Mouse (Mus musculus) frontal cortex, adult (tissue): ENCODE results near the gene Pdia4.
"Not testable (repeated sequence)": the region's sequence is repeated elsewhere in the genome, so short reads cannot be mapped to it uniquely, and the experiment has no call there.

ENCODE experiments used
- ATAC-seq: cut with Nextera tagmentation; 2 replicates; pipeline ENCODE4 v1.9.2; 2017; ENCODE audit warnings: mild to moderate bottlenecking, moderate library complexity, mixed read lengths; ENCODE audit not compliant: low TSS enrichment

Gene Pdia4

GRCm38 (mm10) chr6:47811324-47811723, 1.9 kb downstream of the Pdia4 start:
- ATAC-seq: no peak

GRCm38 (mm10) chr6:47810181-47810580, 3.0 kb downstream of the Pdia4 start:
- ATAC-seq: no peak

- no peak for ATAC-seq
Observed at GRCm38 (mm10) chr6:47809053-47809452, 4.2 kb downstream of the Pdia4 start.

GRCm38 (mm10) chr6:47808545-47808944, 4.7 kb downstream of the Pdia4 start:
- ATAC-seq: peak; percentile 17; the same call in 1 of the 2 replicates

GRCm38 (mm10) chr6:47807419-47807818, 5.8 kb downstream of the Pdia4 start:
- peak; percentile 71 for ATAC-seq

- ATAC-seq: peak; percentile 24; the same call in 1 of the 2 replicates
Observed at GRCm38 (mm10) chr6:47805520-47805919, 7.7 kb downstream of the Pdia4 start.

- ATAC-seq: peak; percentile 35; the same call in 1 of the 2 replicates
Observed at GRCm38 (mm10) chr6:47799079-47799478, 14.2 kb downstream of the Pdia4 start.

- peak; percentile 78 for ATAC-seq
Observed at GRCm38 (mm10) chr6:47794106-47794830, 19.0 kb downstream of the Pdia4 start.

GRCm38 (mm10) chr6:47793284-47793683, 19.9 kb downstream of the Pdia4 start:
- ATAC-seq: no peak

- no peak for ATAC-seq
Observed at GRCm38 (mm10) chr6:47792533-47792932, 20.7 kb downstream of the Pdia4 start.

- no peak for ATAC-seq
Observed at GRCm38 (mm10) chr6:47790745-47791144, 22.5 kb downstream of the Pdia4 start.

GRCm38 (mm10) chr6:47788821-47789220, 24.4 kb downstream of the Pdia4 start:
- no peak for ATAC-seq

- peak; percentile 95 for ATAC-seq
Observed at GRCm38 (mm10) chr6:47787941-47788736, 25.1 kb downstream of the Pdia4 start.

- no peak for ATAC-seq
Observed at GRCm38 (mm10) chr6:47784707-47785412, 28.4 kb downstream of the Pdia4 start.

- peak; percentile 72 for ATAC-seq
Observed at GRCm38 (mm10) chr6:47781091-47781968, 31.9 kb downstream of the Pdia4 start.

GRCm38 (mm10) chr6:47780576-47781013, 32.6 kb downstream of the Pdia4 start:
- ATAC-seq: no peak

- 0 out of 2 replicates have a peak, but pooled peaks have one; percentile 31 for ATAC-seq
Observed at GRCm38 (mm10) chr6:47771760-47772159, 41.5 kb downstream of the Pdia4 start.

- ATAC-seq: not testable (repeated sequence)
Observed at GRCm38 (mm10) chr6:47771113-47771512, 42.1 kb downstream of the Pdia4 start.

GRCm38 (mm10) chr6:47769861-47770260, 43.4 kb downstream of the Pdia4 start:
- not testable (repeated sequence) for ATAC-seq

GRCm38 (mm10) chr6:47768520-47768919, 44.7 kb downstream of the Pdia4 start:
- ATAC-seq: not testable (repeated sequence)

- ATAC-seq: not testable (repeated sequence)
Observed at GRCm38 (mm10) chr6:47767355-47767754, 45.9 kb downstream of the Pdia4 start.
